Mouse (Mus musculus) hindbrain, embryonic 15.5 days (tissue): Measurements from ENCODE around the gene Pinlyp. TPM values are rescaled to one million over a fixed set of nuclear protein-coding genes. Genes with fewer than 3 reads are reported as not detected.
"Not testable (repeated sequence)": the region's sequence is repeated elsewhere in the genome, so short reads cannot be mapped to it uniquely, and the experiment has no call there.

Experiments used
- ATAC-seq: fragments of 200-750 bp; cut with Nextera tagmentation; 2 replicates; pipeline ENCODE4 v1.8.0; 2017; ENCODE audit warnings: low read depth, moderate number of reproducible peaks, moderate TSS enrichment; ENCODE audit not compliant: low FRiP score
- H3K27ac ChIP-seq: fragments of 300-500 bp; sonication (generic); replicated peaks from 2 replicates; pipeline ENCODE4 v1.5.1; 2015; ENCODE audit warnings: mild to moderate bottlenecking, inconsistent platforms
- H3K27me3 ChIP-seq: fragments of 300-500 bp; sonication (generic); 2 replicates; pipeline ENCODE4 v1.6.1; 2015; ENCODE audit warnings: control low read depth, inconsistent platforms
- H3K36me3 ChIP-seq: fragments of 300-500 bp; sonication (generic); 2 replicates; pipeline ENCODE4 v1.6.1; 2015; ENCODE audit warnings: control low read depth, inconsistent platforms
- H3K4me1 ChIP-seq: fragments of 300-500 bp; sonication (generic); replicated peaks from 2 replicates; pipeline ENCODE4 v1.6.1; 2015; ENCODE audit warnings: control low read depth, inconsistent platforms
- H3K4me2 ChIP-seq: fragments of 300-500 bp; sonication (generic); 2 replicates; pipeline ENCODE4 v1.6.1; 2015; ENCODE audit warnings: moderate library complexity, mild to moderate bottlenecking, inconsistent platforms
- H3K4me3 ChIP-seq: fragments of 300-500 bp; sonication (generic); 2 replicates; pipeline ENCODE4 v1.5.1; 2015; ENCODE audit warnings: mild to moderate bottlenecking, inconsistent platforms
- H3K9ac ChIP-seq: fragments of 300-500 bp; sonication (generic); 2 replicates; pipeline ENCODE4 v1.6.1; 2015; ENCODE audit warnings: inconsistent platforms
- H3K9me3 ChIP-seq: fragments of 300-500 bp; sonication (generic); 2 replicates; pipeline ENCODE4 v1.6.1; 2016; ENCODE audit warnings: control low read depth, inconsistent platforms
- WGBS: fragments of 180-500 bp; shearing (Covaris S2); methylation state at CpG from one replicate; pipeline ENCODE4 v1.1.7; 2015; 5-methylcytosine and 5-hydroxymethylcytosine counted together
- polyA plus RNA-seq: library from polyadenylated mRNA; unstranded; fragments of >200 nt; fragmentation: Nextera tagmentation; extraction: Ambion mirVana; gene quantifications from 2 replicates; pipeline ENCODE4 v1.2.1, GENCODE M21; 2015

Gene Pinlyp
- polyA plus RNA-seq, 1 experiment from 2014 or later: 0.25 TPM

- H3K4me3 ChIP-seq: no peak overlapping the region
- no peak for ATAC-seq
- H3K4me2 ChIP-seq: no peak overlapping the region
- H3K9me3 ChIP-seq: no peaks in the 10 kb centered on the region
- peaks cover 25% of the 10 kb centered on the region for H3K36me3 ChIP-seq
- no peak overlapping the region for H3K27ac ChIP-seq
- no peaks in the 10 kb centered on the region for H3K27me3 ChIP-seq
- H3K4me1 ChIP-seq: peaks cover 45% of the 10 kb centered on the region
- WGBS: 60% methylated on average over 28 of the region's 28 CpGs
- H3K9ac ChIP-seq: no peak overlapping the region
Measured at GRCm38 (mm10) chr7:24533031-24533571, 12.8 kb downstream of the Pinlyp start.

GRCm38 (mm10) chr7:24531211-24531971, 14.5 kb downstream of the Pinlyp start:
- H3K9ac ChIP-seq: peak overlapping the region; percentile 84
- peak overlapping the region; percentile 90 for H3K4me2 ChIP-seq
- H3K4me3 ChIP-seq: peak overlapping the region; percentile 51
- H3K27me3 ChIP-seq: no peaks in the 10 kb centered on the region
- peak; percentile 52 for ATAC-seq
- under 1% methylated on average over 43 of the region's 43 CpGs for WGBS
- H3K36me3 ChIP-seq: peaks cover 25% of the 10 kb centered on the region
- peak overlapping the region; percentile 95 for H3K27ac ChIP-seq
- H3K9me3 ChIP-seq: no peaks in the 10 kb centered on the region
- peaks cover 45% of the 10 kb centered on the region for H3K4me1 ChIP-seq

- Histone ChIP-seq H3K27ac (peak within 1 kb of the TSS; percentile 95), H3K9ac (peak within 1 kb of the TSS; percentile 84), H3K4me1 (peaks cover 45% of the 10 kb centered on the region), H3K4me3 (peak within 1 kb of the TSS; percentile 51), H3K4me2 (peak within 1 kb of the TSS; percentile 90), H3K27me3 (no peaks in the 10 kb centered on the region), H3K36me3 (peaks cover 18% of the 10 kb centered on the region; the same call in 1 of the 2 replicates), H3K9me3 (no peaks in the 10 kb centered on the region)
- peak; percentile 95 for ATAC-seq
- WGBS: under 1% methylated on average over 44 of the region's 44 CpGs
Measured at GRCm38 (mm10) chr7:24530062-24530931, 15.6 kb downstream of the Pinlyp start, which contains the start of gene Irgq. Gene Irgq, plus strand, starts transcription at chr7:24530689.

- H3K4me2 ChIP-seq: peak overlapping the region; percentile 90
- peak overlapping the region; percentile 95 for H3K27ac ChIP-seq
- peak; percentile 0; the same call in 1 of the 2 replicates for ATAC-seq
- H3K9me3 ChIP-seq: no peaks in the 10 kb centered on the region
- WGBS: 62% methylated on average over 11 of the region's 11 CpGs
- peak overlapping the region; percentile 51 for H3K4me3 ChIP-seq
- peaks cover 40% of the 10 kb centered on the region for H3K4me1 ChIP-seq
- peak overlapping the region; percentile 77 for H3K9ac ChIP-seq
- H3K27me3 ChIP-seq: no peaks in the 10 kb centered on the region
- H3K36me3 ChIP-seq: peaks cover 12% of the 10 kb centered on the region; the same call in 1 of the 2 replicates
Measured at GRCm38 (mm10) chr7:24529580-24529979, 16.3 kb downstream of the Pinlyp start.

- no peak for ATAC-seq
- Histone ChIP-seq H3K9me3 (no peaks in the 10 kb centered on the region), H3K4me3 (no peak overlapping the region), H3K27ac (no peak overlapping the region), H3K4me1 (peaks cover 33% of the 10 kb centered on the region), H3K36me3 (peaks cover 7% of the 10 kb centered on the region; the same call in 1 of the 2 replicates), H3K4me2 (no peak overlapping the region), H3K27me3 (no peaks in the 10 kb centered on the region), H3K9ac (no peak overlapping the region)
- 92% methylated on average over 11 of the region's 11 CpGs for WGBS
Measured at GRCm38 (mm10) chr7:24528861-24529260, 17.1 kb downstream of the Pinlyp start.

GRCm38 (mm10) chr7:24525686-24526420, 20.1 kb downstream of the Pinlyp start:
- Histone ChIP-seq H3K4me1 (peaks cover 8% of the 10 kb centered on the region), H3K9me3 (no peaks in the 10 kb centered on the region), H3K27ac (no peak overlapping the region), H3K4me2 (no peak overlapping the region), H3K9ac (no peak overlapping the region), H3K36me3 (no peaks in the 10 kb centered on the region), H3K4me3 (no peak overlapping the region), H3K27me3 (no peaks in the 10 kb centered on the region)
- ATAC-seq: no peak
- 80% methylated on average over 12 of the region's 12 CpGs for WGBS

GRCm38 (mm10) chr7:24524978-24525377, 20.9 kb downstream of the Pinlyp start:
- no peak overlapping the region for H3K4me2 ChIP-seq
- H3K36me3 ChIP-seq: no peaks in the 10 kb centered on the region
- no peak overlapping the region for H3K27ac ChIP-seq
- H3K27me3 ChIP-seq: no peaks in the 10 kb centered on the region
- ATAC-seq: no peak
- no peaks in the 10 kb centered on the region for H3K9me3 ChIP-seq
- 85% methylated on average over 6 of the region's 6 CpGs for WGBS
- H3K4me3 ChIP-seq: no peak overlapping the region
- H3K4me1 ChIP-seq: peaks cover 8% of the 10 kb centered on the region
- no peak overlapping the region for H3K9ac ChIP-seq

- Histone ChIP-seq H3K4me2 (no peak overlapping the region), H3K9ac (no peak overlapping the region), H3K27ac (no peak overlapping the region), H3K4me3 (no peak overlapping the region), H3K4me1 (no peaks in the 10 kb centered on the region), H3K9me3 (no peaks in the 10 kb centered on the region), H3K36me3 (no peaks in the 10 kb centered on the region), H3K27me3 (no peaks in the 10 kb centered on the region)
- 82% methylated on average over 6 of the region's 6 CpGs for WGBS
- no peak for ATAC-seq
Measured at GRCm38 (mm10) chr7:24523723-24524122, 22.2 kb downstream of the Pinlyp start.

GRCm38 (mm10) chr7:24522805-24523204, 23.1 kb downstream of the Pinlyp start:
- H3K4me1 ChIP-seq: peaks cover 2% of the 10 kb centered on the region; the same call in 1 of the 2 replicates
- no peaks in the 10 kb centered on the region for H3K36me3 ChIP-seq
- no peak for ATAC-seq
- no peak overlapping the region for H3K27ac ChIP-seq
- H3K27me3 ChIP-seq: no peaks in the 10 kb centered on the region
- no peak overlapping the region for H3K4me2 ChIP-seq
- no peak overlapping the region for H3K4me3 ChIP-seq
- WGBS: 64% methylated on average over 5 of the region's 5 CpGs
- no peaks in the 10 kb centered on the region for H3K9me3 ChIP-seq
- no peak overlapping the region for H3K9ac ChIP-seq

GRCm38 (mm10) chr7:24520054-24520453, 25.9 kb downstream of the Pinlyp start:
- ATAC-seq, H3K27ac ChIP-seq, H3K4me3 ChIP-seq, H3K27me3 ChIP-seq, H3K4me2 ChIP-seq, H3K9me3 ChIP-seq, H3K9ac ChIP-seq, H3K4me1 ChIP-seq: not testable (repeated sequence)
- WGBS: 75% methylated on average over 10 of the region's 10 CpGs
- peaks cover 17% of the 10 kb centered on the region for H3K36me3 ChIP-seq

- ATAC-seq: no peak
- Histone ChIP-seq H3K4me2 (no peak overlapping the region), H3K27me3 (no peaks in the 10 kb centered on the region), H3K9me3 (no peaks in the 10 kb centered on the region), H3K9ac (no peak overlapping the region), H3K36me3 (peaks cover 25% of the 10 kb centered on the region), H3K4me1 (peaks cover 4% of the 10 kb centered on the region; the same call in 1 of the 2 replicates), H3K4me3 (no peak overlapping the region), H3K27ac (no peak overlapping the region)
- WGBS: 34% methylated on average over 3 of the region's 3 CpGs
Measured at GRCm38 (mm10) chr7:24519130-24519529, 26.8 kb downstream of the Pinlyp start.
